Mouse (Mus musculus): ENCODE measurements at regions not wholly inside any gene's neighbourhood (a gene's known extent, or its start where the extent isn't known, plus 50 kb on each side); places are given as distances from the start of the nearest gene placed in this dataset.

DNA sequence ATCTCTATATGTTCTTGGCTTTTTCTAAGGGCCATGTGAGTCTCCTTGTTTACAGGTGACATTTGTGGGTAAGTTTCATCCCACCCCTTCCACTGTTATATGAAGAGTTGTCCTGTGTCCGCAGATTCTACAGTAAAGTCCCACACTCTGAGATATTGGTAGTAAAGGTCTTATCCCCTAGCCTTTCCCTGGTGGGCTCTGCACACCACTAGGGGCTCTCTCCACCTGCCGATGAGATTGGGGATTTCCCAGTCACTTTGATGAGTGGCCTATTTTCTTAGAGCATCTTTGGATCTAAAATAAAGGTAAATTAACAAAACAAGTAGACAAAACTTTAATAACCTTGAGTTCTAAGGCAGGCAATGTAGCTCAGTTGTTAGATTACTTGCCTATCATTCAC is 86.4 kb downstream of the Nkx2-1 start:
- no peak for ATAC-seq
- 82% methylated on average over 2 of the region's 2 CpGs for WGBS (ENCODE audit: insufficient replicate concordance)
- Histone ChIP-seq H3K9ac (replicated peaks) (no peak overlapping the region), H3K27ac (ENCODE audit: low read depth) (no peak overlapping the region), H3K36me3 (replicated peaks; ENCODE audit: insufficient read depth, low read length) (no peaks in the 10 kb centered on the region), H3K9me3 (ENCODE audit: low read length) (no peaks in the 10 kb centered on the region), H3K4me1 (ENCODE audit: insufficient read depth) (no peaks in the 10 kb centered on the region), H3K27me3 (ENCODE audit: insufficient read depth, low read length) (no peaks in the 10 kb centered on the region), H3K4me2 (ENCODE audit: low read depth, low read length) (no peak overlapping the region), H3K4me3 (ENCODE audit: low read depth, low read length) (no peak overlapping the region)
- no peak for TF ChIP-seq EP300 (IDR thresholded peaks at IDR 0.05; ENCODE audit: low read depth)
- no peak for TF ChIP-seq CTCF (IDR thresholded peaks at IDR 0.05; ENCODE audit: low read depth)
- DNase-seq: no peak

DNA sequence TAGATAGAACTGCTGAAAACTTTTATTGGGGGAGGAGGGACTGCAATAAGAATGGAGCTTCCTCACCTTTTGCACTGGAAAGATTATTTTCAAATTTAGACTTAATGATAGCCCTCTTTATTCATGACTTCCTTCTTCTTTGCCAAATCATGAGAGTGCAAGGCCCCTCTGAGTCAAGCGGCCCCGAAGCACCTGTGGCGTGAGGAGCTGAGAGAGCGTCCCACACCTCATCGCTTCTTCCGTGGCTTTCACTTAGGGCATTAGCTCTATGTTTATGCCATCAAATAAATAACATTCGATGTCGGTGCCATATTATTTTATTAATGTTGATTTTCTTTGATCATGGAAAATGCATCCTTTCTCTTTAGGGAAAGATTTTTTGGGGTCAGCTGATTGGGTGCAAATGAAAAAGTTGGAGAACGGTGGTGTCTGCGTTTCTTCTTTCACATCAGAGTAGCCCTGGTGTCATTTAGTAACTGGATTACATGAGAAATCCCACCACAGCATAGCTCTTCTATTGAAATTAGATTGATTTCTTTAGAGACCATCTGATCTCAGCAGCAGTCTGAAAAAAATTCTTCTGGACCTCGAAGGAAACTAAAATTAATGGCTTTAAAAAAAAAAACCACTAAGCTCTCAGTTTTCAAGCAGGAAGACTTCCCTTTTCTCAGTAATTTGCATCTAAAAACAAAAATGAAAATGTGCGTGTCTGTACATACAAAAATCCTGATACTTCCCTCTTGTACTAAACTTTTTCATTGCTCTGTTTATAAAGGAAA is 87.7 kb downstream of the Nkx2-1 start:
- no peak for TF ChIP-seq CTCF (IDR thresholded peaks at IDR 0.05; ENCODE audit: low read depth)
- TF ChIP-seq EP300 (IDR thresholded peaks at IDR 0.05; ENCODE audit: low read depth): no peak
- DNase-seq: no peak

DNA sequence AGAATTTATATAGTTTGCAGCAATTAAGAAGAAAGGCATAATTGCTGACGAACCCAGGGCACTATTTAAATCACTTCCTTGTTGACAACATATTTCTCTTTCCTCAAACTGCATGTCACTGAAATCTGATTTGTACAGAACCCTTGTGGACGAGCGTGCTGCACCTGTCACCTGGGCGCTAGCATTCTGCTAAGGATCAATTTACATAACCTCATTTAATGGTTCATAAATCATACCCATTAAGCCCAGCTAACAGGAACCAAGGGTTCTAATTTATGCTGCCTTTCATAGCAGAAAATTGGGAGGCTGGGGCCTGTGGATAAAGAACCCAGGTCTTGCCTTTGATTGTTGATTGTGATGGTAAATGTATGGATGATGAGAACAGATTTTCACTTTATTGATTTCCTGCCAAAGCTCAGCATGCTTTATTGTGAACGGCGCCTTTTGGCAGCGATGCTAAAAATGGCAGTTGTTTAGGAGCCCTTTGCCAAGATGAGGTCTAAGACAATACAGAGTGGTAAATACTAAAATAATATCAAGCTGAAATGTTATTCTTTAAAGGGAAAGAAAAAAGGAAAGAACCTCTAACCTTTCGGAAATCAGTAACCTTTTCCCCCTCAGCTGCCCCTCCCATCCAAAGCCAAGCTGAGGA is 95.4 kb downstream of the Nkx2-1 start:
- H3K4me2 ChIP-seq (ENCODE audit: low read depth, low read length): no peak overlapping the region

More for the DNA sequence above, 87.7 kb downstream of the Nkx2-1 start:
- H3K36me3 ChIP-seq (replicated peaks; ENCODE audit: insufficient read depth, low read length): no peaks in the 10 kb centered on the region
- H3K9ac ChIP-seq (replicated peaks): no peak overlapping the region
- no peaks in the 10 kb centered on the region for H3K27me3 ChIP-seq (ENCODE audit: insufficient read depth, low read length)
- no peak overlapping the region for H3K27ac ChIP-seq (ENCODE audit: low read depth)
- no peaks in the 10 kb centered on the region for H3K4me1 ChIP-seq (ENCODE audit: insufficient read depth)
- no peak overlapping the region for H3K4me3 ChIP-seq (ENCODE audit: low read depth, low read length)
- WGBS (ENCODE audit: insufficient replicate concordance): 66% methylated on average over 12 of the region's 12 CpGs
- no peak overlapping the region for H3K4me2 ChIP-seq (ENCODE audit: low read depth, low read length)
- ATAC-seq: no peak
- H3K9me3 ChIP-seq (ENCODE audit: low read length): no peaks in the 10 kb centered on the region

DNA sequence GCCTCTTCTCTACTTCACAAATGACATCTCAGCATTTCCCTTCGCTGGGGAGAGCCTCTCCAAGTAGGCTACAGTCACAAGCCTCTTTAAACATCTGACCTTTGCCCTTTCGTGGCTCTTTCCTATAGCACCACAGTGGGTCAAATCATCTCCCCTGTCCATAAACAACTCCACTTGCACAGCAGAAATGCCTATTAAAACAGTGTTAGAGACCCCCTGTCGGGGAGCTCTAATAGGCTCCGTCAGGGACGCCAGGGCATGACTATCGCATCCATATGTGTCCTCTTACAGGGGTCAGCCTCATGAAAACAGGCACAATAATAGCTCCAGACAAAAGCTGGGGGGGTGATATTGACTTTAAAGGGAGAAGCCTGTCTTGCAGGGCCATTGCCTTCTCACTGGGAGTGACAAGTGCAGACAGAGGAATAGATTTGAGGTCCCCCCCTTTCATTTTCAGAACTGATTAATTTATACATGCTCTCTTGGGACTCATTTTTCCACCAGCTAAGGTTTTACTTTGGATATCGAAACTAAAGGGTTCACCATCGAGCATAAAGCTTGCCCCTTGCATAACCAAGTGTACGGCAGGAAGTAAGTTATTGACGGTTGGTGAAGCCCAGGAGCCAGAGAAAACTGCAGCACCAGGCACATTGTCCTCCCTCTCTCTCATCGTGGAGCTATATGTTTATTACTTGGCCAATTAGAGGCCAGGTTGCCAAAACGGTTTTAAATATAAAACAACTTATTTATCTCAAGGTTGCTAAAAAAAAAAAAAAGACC is 94.6 kb upstream of the Mbip start:
- H3K4me1 ChIP-seq (ENCODE audit: insufficient read depth): no peaks in the 10 kb centered on the region
- H3K36me3 ChIP-seq (replicated peaks; ENCODE audit: insufficient read depth, low read length): no peaks in the 10 kb centered on the region
- no peak for TF ChIP-seq CTCF (IDR thresholded peaks at IDR 0.05; ENCODE audit: low read depth)
- no peak for TF ChIP-seq EP300 (IDR thresholded peaks at IDR 0.05; ENCODE audit: low read depth)
- no peak for DNase-seq
- no peak for ATAC-seq
- WGBS (ENCODE audit: insufficient replicate concordance): 49% methylated on average over 12 of the region's 12 CpGs
- H3K9ac ChIP-seq (replicated peaks): no peak overlapping the region
- H3K4me3 ChIP-seq (ENCODE audit: low read depth, low read length): no peak overlapping the region
- no peak overlapping the region for H3K27ac ChIP-seq (ENCODE audit: low read depth)
- H3K4me2 ChIP-seq (ENCODE audit: low read depth, low read length): no peak overlapping the region
- H3K27me3 ChIP-seq (ENCODE audit: insufficient read depth, low read length): no peaks in the 10 kb centered on the region
- no peaks in the 10 kb centered on the region for H3K9me3 ChIP-seq (ENCODE audit: low read length)

More for the DNA sequence above, 95.4 kb downstream of the Nkx2-1 start:
- Histone ChIP-seq H3K4me3 (ENCODE audit: low read depth, low read length) (no peak overlapping the region), H3K9ac (replicated peaks) (no peak overlapping the region), H3K27me3 (ENCODE audit: insufficient read depth, low read length) (no peaks in the 10 kb centered on the region), H3K27ac (ENCODE audit: low read depth) (no peak overlapping the region), H3K36me3 (replicated peaks; ENCODE audit: insufficient read depth, low read length) (no peaks in the 10 kb centered on the region), H3K9me3 (ENCODE audit: low read length) (no peaks in the 10 kb centered on the region), H3K4me1 (ENCODE audit: insufficient read depth) (no peaks in the 10 kb centered on the region)
- no peak for TF ChIP-seq EP300 (IDR thresholded peaks at IDR 0.05; ENCODE audit: low read depth)
- TF ChIP-seq CTCF (IDR thresholded peaks at IDR 0.05; ENCODE audit: low read depth): no peak
- 74% methylated on average over 8 of the region's 8 CpGs for WGBS (ENCODE audit: insufficient replicate concordance)
- ATAC-seq: no peak
- DNase-seq: no peak

DNA sequence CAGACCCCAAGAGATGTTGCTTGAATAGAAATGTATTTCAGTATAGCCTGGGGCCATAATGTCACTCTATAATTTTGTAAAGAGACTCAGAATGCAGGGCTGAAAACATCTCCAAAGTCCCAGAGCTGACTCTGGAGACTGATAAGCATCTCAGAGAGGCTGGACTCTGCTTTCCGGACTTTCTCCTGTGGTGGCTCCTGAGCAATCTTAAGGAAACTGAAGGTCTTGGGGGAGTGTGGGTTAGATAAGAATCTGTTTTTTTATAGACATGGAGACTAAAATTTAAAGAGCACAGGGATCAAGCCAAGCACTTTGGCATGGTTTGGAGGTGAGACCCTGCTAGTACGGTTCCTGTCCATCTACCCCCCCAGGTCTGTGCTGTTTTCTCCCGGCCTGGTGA is 92.7 kb upstream of the Mbip start:
- TF ChIP-seq CTCF (IDR thresholded peaks at IDR 0.05; ENCODE audit: low read depth) (no peak), EP300 (IDR thresholded peaks at IDR 0.05; ENCODE audit: low read depth) (no peak)
- Histone ChIP-seq H3K9ac (replicated peaks) (no peak overlapping the region), H3K4me2 (ENCODE audit: low read depth, low read length) (no peak overlapping the region), H3K4me1 (ENCODE audit: insufficient read depth) (no peaks in the 10 kb centered on the region), H3K9me3 (ENCODE audit: low read length) (no peaks in the 10 kb centered on the region), H3K27ac (ENCODE audit: low read depth) (no peak overlapping the region), H3K4me3 (ENCODE audit: low read depth, low read length) (no peak overlapping the region), H3K36me3 (replicated peaks; ENCODE audit: insufficient read depth, low read length) (no peaks in the 10 kb centered on the region), H3K27me3 (ENCODE audit: insufficient read depth, low read length) (no peaks in the 10 kb centered on the region)
- ATAC-seq: no peak
- no peak for DNase-seq
- WGBS (ENCODE audit: insufficient replicate concordance): 46% methylated on average over 3 of the region's 3 CpGs

DNA sequence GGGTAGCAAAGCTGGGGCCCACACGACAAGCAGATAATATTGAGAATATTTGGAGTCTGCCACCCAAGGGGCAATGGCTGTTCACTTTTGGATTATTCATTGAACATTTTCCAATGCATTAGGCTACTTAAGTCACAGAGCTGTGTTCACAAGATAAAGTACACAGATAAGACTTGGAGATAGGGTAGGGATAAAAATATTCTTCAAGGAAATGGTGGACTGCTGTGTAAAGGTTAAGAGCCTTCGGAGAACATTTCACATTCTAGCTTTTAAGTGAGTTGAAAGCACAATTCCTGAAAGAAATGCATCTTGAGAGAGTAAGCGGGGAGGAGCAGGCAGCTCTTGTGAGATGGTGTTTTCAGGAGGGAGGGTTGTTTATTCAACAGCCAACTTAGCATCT is 92.3 kb upstream of the Mbip start:
- H3K9ac ChIP-seq (replicated peaks): no peak overlapping the region
- no peak overlapping the region for H3K4me2 ChIP-seq (ENCODE audit: low read depth, low read length)
- H3K4me1 ChIP-seq (ENCODE audit: insufficient read depth): no peaks in the 10 kb centered on the region
- H3K9me3 ChIP-seq (ENCODE audit: low read length): no peaks in the 10 kb centered on the region
- H3K27me3 ChIP-seq (ENCODE audit: insufficient read depth, low read length): no peaks in the 10 kb centered on the region
- 61% methylated on average over 3 of the region's 3 CpGs for WGBS (ENCODE audit: insufficient replicate concordance)
- no peak for DNase-seq
- no peak for ATAC-seq
- TF ChIP-seq CTCF (IDR thresholded peaks at IDR 0.05; ENCODE audit: low read depth): no peak
- H3K36me3 ChIP-seq (replicated peaks; ENCODE audit: insufficient read depth, low read length): no peaks in the 10 kb centered on the region
- no peak overlapping the region for H3K27ac ChIP-seq (ENCODE audit: low read depth)
- H3K4me3 ChIP-seq (ENCODE audit: low read depth, low read length): no peak overlapping the region
